Mouse (Mus musculus) thymus, adult 2 months (tissue): Measurements from ENCODE around the gene Ccl2. TPM values are rescaled to one million over a fixed set of nuclear protein-coding genes. Genes with fewer than 3 reads are reported as not detected.

Experiments
- DNase-seq: peaks from one replicate; pipeline ENCODE4 v3.0.0; 2021
- H3K27ac ChIP-seq: fragments of 200-500 bp; 2 replicates; pipeline ENCODE4 v1.5.1; 2012; ENCODE audit warnings: low read length, control low read depth; ENCODE audit not compliant: control insufficient read depth, insufficient read depth
- H3K27me3 ChIP-seq: fragments of 200-500 bp; 2 replicates; pipeline ENCODE4 v1.6.1; 2012; ENCODE audit warnings: mild to moderate bottlenecking, low read length, moderate library complexity, mixed read lengths; ENCODE audit not compliant: control insufficient read depth, insufficient read depth
- H3K36me3 ChIP-seq: fragments of 200-500 bp; 2 replicates; pipeline ENCODE4 v1.6.1; 2012; ENCODE audit warnings: mild to moderate bottlenecking, low read length, moderate library complexity; ENCODE audit not compliant: control insufficient read depth, insufficient read depth
- H3K4me1 ChIP-seq: fragments of 200-500 bp; replicated peaks from 2 replicates; pipeline ENCODE4 v1.6.1; 2012; ENCODE audit warnings: low read length; ENCODE audit not compliant: control insufficient read depth, insufficient read depth
- H3K4me3 ChIP-seq: fragments of 200-500 bp; 2 replicates; pipeline ENCODE4 v1.5.1; 2012; ENCODE audit warnings: mild to moderate bottlenecking, low read length, control low read depth, moderate library complexity; ENCODE audit not compliant: control insufficient read depth, insufficient read depth
- CTCF ChIP-seq: fragments of 200-500 bp; IDR thresholded peaks from 2 replicates; pipeline ENCODE4 v1.5.1; 2012; ENCODE audit warnings: mild to moderate bottlenecking, control low read depth, low read length, moderate library complexity, borderline replicate concordance; ENCODE audit not compliant: control insufficient read depth, poor library complexity, insufficient read depth; ENCODE audit errors: extremely low read depth
- POLR2A ChIP-seq: fragments of 200-500 bp; IDR thresholded peaks from 2 replicates; pipeline ENCODE4 v1.6.1; 2012; ENCODE audit warnings: mild to moderate bottlenecking, low read length, control low read depth, moderate library complexity; ENCODE audit not compliant: control insufficient read depth, poor library complexity, insufficient read depth; ENCODE audit errors: extremely low read depth
- WGBS: fragments of 180-500 bp; shearing (Covaris S2); methylation state at CpG from one replicate; pipeline ENCODE4 v1.1.7; 2018; 5-methylcytosine and 5-hydroxymethylcytosine counted together
- polyA plus RNA-seq: library from polyadenylated mRNA; depleted of rRNA; stranded (reverse); fragments of >200 nt; gene quantifications from 2 replicates; pipeline ENCODE4 v1.2.3, GENCODE M21; 2012

The Ccl2 gene
- polyA plus RNA-seq, 1 experiment: 3.7 TPM

DNA sequence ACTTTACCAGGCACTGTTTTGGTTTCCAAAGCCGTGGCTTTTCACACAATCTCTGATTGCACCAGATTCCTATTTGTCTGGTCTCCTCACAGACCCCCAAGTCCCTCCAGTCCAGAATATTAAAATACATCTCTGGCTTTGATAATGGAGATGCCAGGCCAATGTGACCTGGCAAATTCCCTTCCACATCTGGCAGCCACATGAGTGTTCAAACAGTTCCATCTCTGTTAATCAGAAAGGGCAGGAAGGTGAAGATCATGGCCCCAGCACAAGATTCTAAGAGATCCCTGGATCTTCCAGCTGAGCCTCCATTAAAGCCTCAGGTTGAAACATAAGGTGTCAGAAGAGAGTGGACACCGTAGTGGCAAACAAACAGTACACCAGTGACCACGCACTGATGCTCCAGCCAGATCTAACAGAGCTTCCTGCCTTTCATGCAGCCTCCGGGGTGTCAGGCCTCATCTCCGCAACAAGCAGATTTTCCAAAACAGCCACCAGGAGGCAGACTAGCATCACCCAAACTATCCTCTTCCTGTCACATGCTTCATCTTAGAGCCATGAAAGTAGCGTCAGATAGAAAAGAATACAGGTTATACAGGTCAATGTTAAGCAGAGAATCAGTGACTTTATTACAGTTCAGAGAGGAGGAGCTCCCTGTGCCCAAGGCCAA, 12.5 kb downstream of the Ccl2 start:
- TF ChIP-seq CTCF (no peak), POLR2A (no peak)
- no peaks in the 10 kb centered on the region for H3K4me1 ChIP-seq
- H3K27me3 ChIP-seq: no peaks in the 10 kb centered on the region
- H3K27ac ChIP-seq: no peak overlapping the region
- WGBS: 48% methylated on average over 6 of the region's 6 CpGs
- H3K4me3 ChIP-seq: no peak overlapping the region
- peak; percentile 30 for DNase-seq
- H3K36me3 ChIP-seq: no peaks in the 10 kb centered on the region

DNA sequence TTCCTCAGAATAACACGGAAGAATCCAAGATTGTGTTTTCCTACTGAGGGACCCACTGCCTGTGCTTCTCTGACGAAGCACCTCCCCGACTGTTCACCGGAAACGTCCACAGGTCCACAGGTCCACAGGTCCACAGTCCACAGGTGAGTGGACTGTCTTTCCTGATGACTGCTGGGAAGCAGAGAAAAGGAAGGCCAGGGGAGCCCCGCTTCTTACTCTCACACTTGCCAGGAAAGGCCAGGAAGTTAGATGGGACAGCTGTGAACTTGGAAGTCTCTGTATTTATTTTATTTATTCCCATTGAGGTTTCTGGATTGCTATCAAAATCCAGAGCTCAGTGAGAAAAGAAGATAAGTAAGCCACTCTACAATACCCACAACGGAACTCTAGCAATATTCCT, 18.5 kb downstream of the Ccl2 start:
- H3K27ac ChIP-seq: no peak overlapping the region
- H3K36me3 ChIP-seq: no peaks in the 10 kb centered on the region
- DNase-seq: no peak
- 92% methylated on average over 7 of the region's 7 CpGs for WGBS
- H3K4me1 ChIP-seq: no peaks in the 10 kb centered on the region
- H3K27me3 ChIP-seq: no peaks in the 10 kb centered on the region
- no peak overlapping the region for H3K4me3 ChIP-seq
- no peak for TF ChIP-seq POLR2A
- TF ChIP-seq CTCF: no peak

DNA sequence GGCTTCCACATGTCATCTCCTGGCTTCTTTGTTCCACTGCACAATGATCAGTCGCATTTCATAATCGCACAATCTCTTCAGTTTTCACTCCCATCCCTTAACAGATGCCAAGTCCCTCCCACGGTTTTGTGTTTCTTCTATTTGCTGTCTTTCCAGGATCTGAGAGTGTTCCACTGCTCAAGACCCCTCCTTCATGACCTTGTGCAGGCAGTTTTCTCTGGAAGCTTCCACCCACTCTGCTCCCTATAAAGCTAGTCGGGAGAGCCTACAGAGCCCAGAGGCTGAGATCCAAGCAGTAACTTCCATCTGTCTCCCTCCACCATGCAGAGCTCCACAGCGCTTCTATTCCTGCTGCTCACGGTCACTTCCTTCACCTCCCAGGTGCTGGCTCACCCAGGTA, 22.3 kb downstream of the Ccl2 start, which contains the start of gene Ccl11:
Ccl11 (plus strand) TSS at position 178 of the 400 bp plus-strand sequence.
- WGBS: 81% methylated on average over 6 of the region's 6 CpGs
- Histone ChIP-seq H3K27ac (no peak within 1 kb of the TSS), H3K4me3 (no peak within 1 kb of the TSS), H3K27me3 (no peaks in the 10 kb centered on the region), H3K4me1 (no peaks in the 10 kb centered on the region), H3K36me3 (no peaks in the 10 kb centered on the region)
- no peak for TF ChIP-seq POLR2A
- no peak for DNase-seq

- Histone ChIP-seq H3K27ac (no peak overlapping the region), H3K4me1 (no peaks in the 10 kb centered on the region), H3K36me3 (no peaks in the 10 kb centered on the region), H3K27me3 (no peaks in the 10 kb centered on the region), H3K4me3 (no peak overlapping the region)
- no peak for TF ChIP-seq POLR2A
- TF ChIP-seq CTCF: no peak
- DNase-seq: no peak
- WGBS: 86% methylated on average over 3 of the region's 3 CpGs
Observed at GRCm38 (mm10) chr11:82062226-82062625, 26.9 kb downstream of the Ccl2 start.

GRCm38 (mm10) chr11:82063454-82063853, 28.1 kb downstream of the Ccl2 start:
- no peak overlapping the region for H3K4me3 ChIP-seq
- 86% methylated on average over 2 of the region's 2 CpGs for WGBS
- DNase-seq: no peak
- no peak overlapping the region for H3K27ac ChIP-seq
- no peaks in the 10 kb centered on the region for H3K36me3 ChIP-seq
- no peaks in the 10 kb centered on the region for H3K27me3 ChIP-seq
- no peaks in the 10 kb centered on the region for H3K4me1 ChIP-seq
- no peak for TF ChIP-seq POLR2A
- TF ChIP-seq CTCF: no peak

DNA sequence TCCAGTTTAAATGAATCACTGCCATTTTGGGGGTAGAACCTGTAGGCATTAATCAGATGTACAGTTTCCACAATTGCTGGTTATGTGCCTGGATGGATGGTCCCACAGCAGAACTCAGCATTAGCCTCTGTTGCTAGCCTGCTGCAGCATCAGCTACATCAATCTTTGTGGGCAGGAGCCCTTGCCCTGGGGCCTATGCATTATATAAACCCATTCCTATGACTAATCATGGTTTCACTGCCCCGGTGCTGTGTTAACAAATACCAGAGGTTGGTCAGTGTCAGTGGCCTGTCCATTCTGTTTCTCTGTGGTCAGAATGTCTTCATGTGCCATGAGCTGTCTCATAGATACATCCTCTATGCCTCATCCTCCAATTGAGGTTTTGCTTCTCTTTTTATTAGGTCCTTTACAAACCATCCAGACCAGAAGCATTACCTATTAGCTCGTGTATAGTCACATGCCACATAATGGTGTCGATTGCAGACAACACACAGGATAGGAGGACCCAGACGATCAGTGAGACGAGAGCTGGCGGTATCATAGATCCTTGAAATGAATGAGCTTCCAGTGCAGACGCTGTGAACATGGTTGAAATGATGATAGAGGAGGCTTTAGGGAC, 31.7 kb downstream of the Ccl2 start:
- TF ChIP-seq POLR2A (no peak), CTCF (no peak)
- H3K27me3 ChIP-seq: no peaks in the 10 kb centered on the region
- 91% methylated on average over 7 of the region's 7 CpGs for WGBS
- no peaks in the 10 kb centered on the region for H3K4me1 ChIP-seq
- no peak for DNase-seq
- H3K36me3 ChIP-seq: no peaks in the 10 kb centered on the region
- no peak overlapping the region for H3K27ac ChIP-seq
- H3K4me3 ChIP-seq: no peak overlapping the region

DNA sequence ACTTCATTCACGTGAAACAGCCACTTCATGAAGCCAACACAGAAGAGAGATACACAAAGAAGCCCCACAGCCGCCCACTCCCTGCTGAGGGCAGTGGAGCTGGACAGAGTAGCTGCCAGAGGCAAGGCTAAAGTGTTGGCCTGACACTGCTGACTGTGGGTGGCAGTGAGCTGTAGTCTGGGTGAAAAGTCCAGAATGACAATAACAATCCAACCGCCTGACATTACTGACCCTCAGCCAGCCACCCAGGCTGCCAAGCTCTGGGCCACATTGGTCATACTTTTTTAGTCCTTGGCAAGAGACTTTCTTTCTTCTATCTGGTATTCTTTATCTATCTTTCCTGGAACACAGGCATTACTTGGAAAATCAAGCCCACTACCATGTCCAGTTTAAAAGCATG, 35.7 kb downstream of the Ccl2 start:
- DNase-seq: no peak
- Histone ChIP-seq H3K36me3 (no peaks in the 10 kb centered on the region), H3K4me1 (no peaks in the 10 kb centered on the region), H3K27me3 (no peaks in the 10 kb centered on the region), H3K27ac (no peak overlapping the region), H3K4me3 (no peak overlapping the region)
- WGBS: 86% methylated on average over 3 of the region's 3 CpGs
- TF ChIP-seq CTCF (no peak), POLR2A (no peak)
